Mouse (Mus musculus): ENCODE results near the gene Pes1.

DNA sequence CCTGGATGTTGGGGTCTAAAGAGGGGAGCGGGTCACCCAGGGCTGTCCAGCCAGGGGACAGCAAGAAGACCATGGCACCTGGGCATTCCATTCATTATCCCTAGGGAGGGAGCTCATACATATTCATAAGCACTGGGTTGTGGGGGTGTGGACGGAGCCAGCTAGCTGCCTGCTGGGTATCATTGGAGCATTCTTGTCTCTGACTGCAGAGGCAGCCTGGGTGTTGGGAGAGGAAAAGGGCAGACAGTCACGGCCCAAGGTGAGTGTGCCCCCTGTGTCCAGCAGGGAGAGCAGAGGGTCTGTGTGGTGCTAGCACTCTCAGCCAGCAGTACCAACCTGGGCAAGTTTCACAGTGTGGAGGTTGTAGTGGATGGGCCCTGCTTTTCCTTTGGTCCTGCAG is 26.0 kb downstream of the Pes1 start:
- TF ChIP-seq CTCF (IDR thresholded peaks at IDR 0.05; ENCODE audit: control insufficient read depth, insufficient read depth, insufficient read length) (no peak), MYOG (IDR thresholded peaks at IDR 0.05; ENCODE audit: control insufficient read depth, extremely low read depth, insufficient read length) (no peak), MAX (IDR thresholded peaks at IDR 0.05) (no peak)

Data from C2C12 (cell line).